Mouse (Mus musculus): ENCODE data around the gene Rhog.

GRCm38 (mm10) chr7:102208806-102209363 is 47.0 kb downstream of the Rhog start:
- no peak for TF ChIP-seq CTCF (IDR thresholded peaks at IDR 0.05; ENCODE audit: low read depth)
- TF ChIP-seq EP300 (IDR thresholded peaks at IDR 0.05; ENCODE audit: low read depth): no peak

Measured in heart, postnatal 0 days (tissue).